Mouse (Mus musculus): ENCODE measurements around the gene Slc22a3. TPM values are rescaled to one million over a fixed set of nuclear protein-coding genes. Genes with fewer than 3 reads are reported as not detected.

Slc22a3 gene
- total RNA-seq, 2 experiments from 2014 or later = 2.0 to 2.1 TPM

DNA sequence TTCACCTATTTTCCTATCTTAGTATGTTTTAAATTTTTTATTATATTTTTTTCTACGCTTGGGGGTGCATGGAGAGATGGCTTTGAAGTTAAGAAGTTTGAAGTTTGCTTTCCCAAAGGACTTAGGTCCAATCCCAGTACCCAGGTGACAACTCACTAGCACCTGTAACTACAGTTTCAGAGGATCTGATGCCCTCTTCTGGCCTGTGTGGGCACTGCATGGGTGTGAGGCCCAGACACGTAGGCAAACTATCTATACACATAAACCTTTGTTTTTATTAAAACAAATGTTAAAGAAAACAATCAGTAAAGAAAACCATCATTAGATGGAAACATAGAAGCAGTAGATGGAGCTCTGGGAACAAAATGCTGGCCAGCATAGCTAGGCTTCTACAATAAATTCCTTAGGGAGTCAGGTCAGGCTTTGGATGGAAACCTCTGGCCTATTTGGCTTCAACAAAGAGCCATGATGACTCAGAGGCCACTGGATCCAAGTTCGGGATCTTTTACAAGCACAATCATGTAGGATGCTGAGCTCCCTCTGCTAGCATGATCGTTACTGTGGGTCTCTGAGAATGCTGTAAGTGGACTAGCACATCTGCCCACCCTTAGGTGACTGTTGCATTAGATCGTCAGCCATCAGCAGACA is 52.2 kb downstream of the Slc22a3 start:
- intact Hi-C loops (cut with DNase I) = loop anchor here (1.0 kb wide), 1 partner anchor 39 kb away; no protein-coding TSS in a partner anchor
- peak overlapping the region; percentile 13; the same call in 1 of the 2 replicates for H3K27ac ChIP-seq
- peak; percentile 46 for DNase-seq
- TF ChIP-seq CTCF (IDR thresholded peaks at IDR 0.05) = peak; percentile 74
- H3K4me3 ChIP-seq = no peak overlapping the region

DNA sequence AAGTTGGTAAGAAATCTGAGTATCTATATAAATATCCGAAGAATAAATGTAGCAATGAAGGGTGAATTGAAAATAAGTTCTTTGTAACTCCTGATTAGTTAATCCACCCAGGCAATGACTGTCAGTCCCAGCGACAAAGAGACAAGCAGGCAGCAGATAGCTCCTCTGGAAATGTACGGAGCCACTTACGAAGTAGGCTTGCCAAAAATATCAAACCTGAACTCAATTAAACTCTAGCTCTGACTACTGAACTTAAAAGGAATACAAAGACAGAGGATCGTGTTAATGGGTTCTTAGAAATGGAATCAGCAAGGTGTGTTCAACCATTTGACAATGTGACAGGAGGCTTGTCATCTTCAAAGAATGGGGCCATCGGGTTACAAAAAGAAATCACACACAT is 53.8 kb downstream of the Slc22a3 start:
- Histone ChIP-seq H3K4me3 (no peak overlapping the region), H3K27ac (no peak overlapping the region)
- DNase-seq = no peak
- intact Hi-C loops (cut with DNase I) = no loop called here
- TF ChIP-seq CTCF (IDR thresholded peaks at IDR 0.05) = no peak

DNA sequence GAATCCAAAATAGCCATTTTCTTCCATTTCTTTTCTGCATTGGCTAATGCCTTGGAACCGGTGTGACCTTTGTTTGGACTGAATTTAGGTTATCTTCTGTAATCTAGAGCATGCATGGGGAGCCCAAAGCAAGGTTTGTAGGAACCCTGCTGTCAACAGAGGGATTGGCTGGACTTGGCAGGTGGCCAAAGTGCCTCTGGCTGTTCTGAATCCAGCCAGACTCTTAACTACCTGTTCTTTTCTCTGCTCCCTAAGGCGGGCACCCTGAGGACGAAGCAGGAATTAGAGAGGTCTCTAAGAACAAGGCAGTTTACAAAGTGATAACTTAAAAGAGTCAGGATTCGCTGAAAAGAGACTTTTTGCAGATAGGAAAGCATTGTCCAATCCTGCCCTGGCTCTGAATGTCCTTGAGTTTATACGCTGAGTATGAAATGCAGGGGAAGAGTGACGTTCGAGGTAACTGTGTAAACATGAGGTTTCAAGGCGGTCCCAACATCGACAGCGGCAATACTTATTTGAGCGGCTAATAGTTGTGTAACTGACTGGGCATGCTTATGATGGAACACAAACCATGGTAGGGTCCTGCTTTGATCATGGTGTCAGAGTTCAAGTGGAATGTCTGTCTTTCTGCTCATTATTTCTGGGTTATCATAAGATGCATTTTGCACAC is 54.5 kb downstream of the Slc22a3 start:
- intact Hi-C loops (cut with DNase I) = no loop called here

DNA sequence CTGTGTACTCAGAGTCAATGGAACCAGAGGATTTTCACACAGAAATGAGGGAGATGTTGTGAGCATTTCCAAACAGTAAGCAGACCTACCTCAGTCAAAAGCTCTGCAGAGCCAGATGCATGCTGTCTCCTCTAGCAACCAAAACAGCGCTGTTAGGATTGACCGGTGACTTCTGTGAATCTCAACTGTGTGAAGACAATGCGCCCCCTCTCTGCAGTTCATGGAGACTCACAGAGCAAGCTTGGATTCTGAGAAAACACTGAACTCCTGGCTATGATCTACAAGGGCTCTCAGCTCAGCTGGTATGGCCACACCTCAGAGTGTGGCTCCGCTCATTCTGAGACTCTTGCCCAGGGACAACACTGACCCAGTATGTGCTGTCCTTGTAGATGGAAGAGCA is 56.3 kb downstream of the Slc22a3 start:
- DNase-seq = no peak
- intact Hi-C loops (cut with DNase I) = no loop called here
- H3K27ac ChIP-seq = no peak overlapping the region
- no peak overlapping the region for H3K4me3 ChIP-seq
- peak; percentile 45 for TF ChIP-seq CTCF (IDR thresholded peaks at IDR 0.05)

More for the DNA sequence above, 54.5 kb downstream of the Slc22a3 start:
- TF ChIP-seq CTCF (IDR thresholded peaks at IDR 0.05) = no peak
- DNase-seq = no peak
- Histone ChIP-seq H3K27ac (no peak overlapping the region), H3K4me3 (no peak overlapping the region)

DNA sequence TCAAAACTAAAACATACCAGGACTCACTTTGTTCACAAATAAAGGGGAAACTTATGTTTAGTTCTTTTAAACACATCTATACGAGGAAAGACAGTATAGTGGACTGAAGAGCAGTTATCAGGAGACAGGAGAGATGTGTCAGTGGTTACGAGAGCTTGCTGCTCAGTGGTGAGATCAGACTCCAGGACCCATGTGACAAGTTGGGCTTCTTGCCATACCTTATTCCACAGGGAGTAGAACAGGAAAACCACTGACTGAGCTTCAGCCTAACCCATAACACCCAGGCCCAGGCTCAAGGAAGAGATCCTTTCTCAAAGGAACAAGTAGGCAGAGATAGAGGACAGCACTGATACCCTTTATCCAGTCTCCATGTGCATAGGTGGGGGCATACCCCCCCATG is 62.9 kb downstream of the Slc22a3 start:
- TF ChIP-seq CTCF (IDR thresholded peaks at IDR 0.05) = no peak
- intact Hi-C loops (cut with DNase I) = no loop called here
- Histone ChIP-seq H3K27ac (no peak overlapping the region), H3K4me3 (no peak overlapping the region)
- peak; percentile 27 for DNase-seq

DNA sequence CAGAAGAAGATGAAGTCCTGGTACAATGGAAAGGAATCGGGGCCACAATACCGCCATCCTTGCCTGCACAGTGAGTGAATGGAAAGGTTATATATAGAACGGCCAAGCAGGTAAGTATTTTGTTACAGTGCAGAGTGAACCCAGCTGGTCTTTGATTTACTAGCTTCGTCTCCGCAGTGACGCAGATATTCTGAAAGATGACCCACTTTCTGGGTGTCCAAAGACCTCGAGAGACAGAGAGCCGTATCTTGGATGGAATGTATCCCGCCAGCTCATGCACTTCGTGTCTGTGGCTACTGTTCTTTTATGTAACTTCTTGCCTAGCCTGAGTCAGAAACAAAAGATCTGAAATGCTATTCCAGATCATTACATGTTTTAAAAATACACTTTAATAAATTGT is 69.7 kb downstream of the Slc22a3 start:
- H3K4me3 ChIP-seq = no peak overlapping the region
- H3K27ac ChIP-seq = peak overlapping the region; percentile 52
- DNase-seq = peak; percentile 38
- intact Hi-C loops (cut with DNase I) = no loop called here
- no peak for TF ChIP-seq CTCF (IDR thresholded peaks at IDR 0.05)

DNA sequence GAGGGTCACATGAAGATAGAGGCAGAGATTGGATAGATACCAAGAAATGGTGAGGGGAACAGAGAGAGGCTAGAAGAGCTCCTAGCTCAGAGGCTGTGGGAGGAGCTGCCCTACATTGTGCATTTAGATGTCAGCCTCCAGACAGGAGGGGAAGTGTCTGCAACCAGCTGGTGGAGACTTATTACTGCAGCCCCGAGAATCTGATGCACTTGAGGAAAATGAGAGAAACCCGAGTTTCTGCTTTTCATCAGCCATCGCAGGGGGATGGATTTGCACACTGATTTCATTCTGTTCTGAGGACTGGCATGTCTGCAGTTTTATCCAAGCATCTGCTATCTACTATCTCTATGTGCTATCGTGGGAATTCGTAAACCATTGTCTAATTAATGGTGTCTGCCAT is 75.8 kb downstream of the Slc22a3 start:
- TF ChIP-seq CTCF (IDR thresholded peaks at IDR 0.05) = no peak
- intact Hi-C loops (cut with DNase I) = no loop called here
- Histone ChIP-seq H3K27ac (no peak overlapping the region), H3K4me3 (no peak overlapping the region)
- no peak for DNase-seq

DNA sequence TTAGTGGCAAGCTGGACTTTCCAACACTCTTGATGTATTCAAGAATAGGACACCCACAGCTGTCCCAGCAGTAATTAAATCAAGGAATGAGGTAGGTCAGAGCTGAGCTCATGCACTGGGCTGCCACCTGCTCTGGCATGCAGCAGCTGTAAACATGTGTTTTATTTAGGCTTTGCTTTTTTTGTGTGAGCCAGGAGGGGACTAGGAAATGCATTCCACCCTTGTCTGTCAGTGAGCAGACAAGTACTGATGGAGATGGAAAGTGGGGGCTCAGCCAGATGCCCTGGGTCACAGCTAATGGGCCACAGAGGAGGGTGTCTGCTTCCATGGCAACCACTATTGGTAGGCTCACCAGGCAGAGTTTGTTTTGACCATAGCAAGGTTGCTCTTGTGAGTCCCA is 79.1 kb downstream of the Slc22a3 start:
- no peak for TF ChIP-seq CTCF (IDR thresholded peaks at IDR 0.05)
- peak; percentile 62 for DNase-seq
- intact Hi-C loops (cut with DNase I) = no loop called here
- peak overlapping the region; percentile 59 for H3K27ac ChIP-seq
- H3K4me3 ChIP-seq = no peak overlapping the region

DNA sequence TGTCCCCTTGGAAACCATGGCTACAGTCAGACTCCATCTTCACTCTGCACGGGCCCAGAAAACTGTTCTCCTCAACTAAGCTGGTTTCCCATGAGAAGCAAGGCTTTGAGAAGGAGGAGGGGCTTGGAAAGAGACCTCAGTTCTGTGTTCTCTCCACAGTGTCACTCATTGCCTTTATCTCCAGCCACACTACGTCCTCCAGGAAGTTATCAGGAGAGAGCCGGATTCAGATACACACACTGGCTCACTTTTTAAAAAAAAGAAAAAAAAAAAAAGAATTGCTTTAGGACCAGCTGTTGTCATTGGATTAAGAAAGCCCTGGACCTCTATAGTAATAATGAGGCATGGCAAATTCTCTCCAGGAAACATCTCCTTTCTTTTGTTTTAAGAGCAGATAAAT is 80.3 kb downstream of the Slc22a3 start:
- no peak overlapping the region for H3K4me3 ChIP-seq
- no peak for TF ChIP-seq CTCF (IDR thresholded peaks at IDR 0.05)
- intact Hi-C loops (cut with DNase I) = no loop called here
- H3K27ac ChIP-seq = no peak overlapping the region
- no peak for DNase-seq

DNA sequence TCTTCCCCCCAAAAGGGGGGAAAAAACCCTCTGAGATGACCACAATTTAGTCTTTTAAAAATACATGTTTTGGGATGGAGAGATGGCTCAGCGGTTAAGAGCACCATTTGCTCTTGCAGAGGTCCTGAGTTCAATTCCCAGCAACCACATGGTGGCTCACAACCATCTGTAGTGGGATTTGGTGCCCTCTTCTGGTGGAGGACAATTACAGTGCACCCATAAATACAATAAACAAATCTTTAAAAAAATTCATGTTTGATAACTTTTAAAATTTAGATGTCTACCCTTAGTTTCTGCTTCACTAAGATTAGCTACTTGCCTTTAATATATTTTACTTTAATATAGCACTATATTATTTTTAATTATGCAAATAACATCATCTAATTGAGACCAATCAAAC is 85.4 kb downstream of the Slc22a3 start:
- Histone ChIP-seq H3K4me3 (no peak overlapping the region), H3K27ac (no peak overlapping the region)
- DNase-seq = no peak
- peak; percentile 21; the same call in 1 of the 2 replicates for TF ChIP-seq CTCF (IDR thresholded peaks at IDR 0.05)
- intact Hi-C loops (cut with DNase I) = no loop called here

DNA sequence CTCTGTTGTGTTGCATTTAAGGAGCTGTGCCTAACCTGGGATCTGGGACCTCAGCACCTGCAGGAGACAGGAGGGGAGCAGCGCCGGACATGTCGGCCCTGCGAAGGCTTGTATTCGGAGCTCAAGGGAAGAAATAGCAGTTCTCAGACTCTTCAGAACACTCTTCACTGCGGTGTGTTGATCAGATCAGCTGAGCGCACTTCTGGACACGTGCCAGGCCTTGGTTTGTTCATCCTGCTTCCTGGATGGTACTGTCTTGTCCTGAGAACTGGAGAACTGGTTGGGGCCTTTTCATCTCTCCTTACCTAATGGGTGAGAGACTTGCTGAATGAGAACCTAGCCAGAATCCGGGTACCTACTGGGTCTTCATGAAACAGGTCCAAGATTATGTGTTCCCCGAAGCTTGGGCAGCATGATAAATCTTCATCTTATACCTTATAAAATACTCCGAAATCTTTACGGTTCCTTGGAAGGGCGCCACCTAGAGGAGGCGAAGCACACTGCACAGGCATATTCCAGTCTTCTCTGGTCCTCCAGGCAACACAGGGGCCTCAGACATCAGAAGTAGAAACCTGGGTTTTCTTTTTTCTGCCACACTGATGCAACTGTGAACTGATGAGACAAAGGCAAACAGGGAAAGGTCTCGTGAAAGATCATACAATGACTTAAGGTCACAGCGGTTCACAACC is 86.5 kb downstream of the Slc22a3 start:
- no peak overlapping the region for H3K4me3 ChIP-seq
- no peak for DNase-seq
- H3K27ac ChIP-seq = no peak overlapping the region
- TF ChIP-seq CTCF (IDR thresholded peaks at IDR 0.05) = peak; percentile 69
- intact Hi-C loops (cut with DNase I) = no loop called here

DNA sequence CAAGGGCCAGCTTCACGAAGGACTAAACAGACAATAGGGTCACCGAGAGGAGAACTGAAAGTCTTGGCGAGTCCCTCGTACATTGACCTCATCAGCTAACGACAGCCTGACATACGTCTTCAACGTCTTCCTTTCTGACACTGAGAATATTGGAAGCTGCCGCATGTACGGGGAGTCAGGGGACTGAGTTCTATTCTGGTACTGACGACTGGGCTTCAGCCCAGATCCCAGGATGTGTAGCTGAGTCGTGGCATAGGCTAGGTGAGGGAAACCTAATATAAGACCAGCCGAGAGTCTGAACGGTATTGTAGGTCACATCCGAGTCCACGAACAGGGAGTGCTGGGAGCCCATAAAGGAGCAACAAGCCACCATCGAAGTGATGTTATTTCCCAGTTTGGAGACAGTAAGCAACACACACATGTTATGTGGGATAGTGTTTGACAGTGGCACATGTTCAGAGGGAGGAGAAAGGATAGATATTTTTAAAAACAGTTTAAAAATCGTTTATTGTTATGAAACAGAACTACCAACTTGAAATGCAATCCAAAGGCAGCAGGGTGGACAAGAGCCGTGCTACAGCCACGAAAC is 87.9 kb downstream of the Slc22a3 start:
- Histone ChIP-seq H3K4me3 (peak overlapping the region; percentile 8), H3K27ac (peak overlapping the region; percentile 76)
- intact Hi-C loops (cut with DNase I) = no loop called here
- peak; percentile 78 for DNase-seq
- TF ChIP-seq CTCF (IDR thresholded peaks at IDR 0.05) = no peak

Data from gastrocnemius, adult 2 months (tissue).